Mouse (Mus musculus) cortical plate, adult 2 months (tissue): ENCODE data around the gene Zbtb20. TPM values are rescaled to one million over a fixed set of nuclear protein-coding genes. Genes with fewer than 3 reads are reported as not detected.

Experiments used
- H3K27ac ChIP-seq: fragments of 200-500 bp; 2 replicates; pipeline ENCODE4 v1.5.1; 2012; ENCODE audit warnings: low read length, control low read depth, inconsistent platforms; ENCODE audit not compliant: insufficient read depth
- H3K4me1 ChIP-seq: fragments of 200-500 bp; 2 replicates; pipeline ENCODE4 v1.6.1; 2011; ENCODE audit warnings: low read length; ENCODE audit not compliant: control insufficient read depth, insufficient read depth
- H3K4me3 ChIP-seq: fragments of 200-500 bp; 2 replicates; pipeline ENCODE4 v1.5.1; 2011; ENCODE audit warnings: mild to moderate bottlenecking, low read length, control low read depth; ENCODE audit not compliant: insufficient read depth
- CTCF ChIP-seq: fragments of 200-500 bp; IDR thresholded peaks from 2 replicates; pipeline ENCODE4 v1.5.1; 2011; ENCODE audit warnings: mild to moderate bottlenecking, control low read depth, low read length; ENCODE audit not compliant: insufficient read depth; ENCODE audit errors: extremely low read depth
- POLR2A ChIP-seq: fragments of 200-500 bp; IDR thresholded peaks from 2 replicates; pipeline ENCODE4 v1.6.1; 2011; ENCODE audit warnings: mild to moderate bottlenecking, low read length, control low read depth; ENCODE audit not compliant: insufficient read depth; ENCODE audit errors: extremely low read depth
- polyA plus RNA-seq: library from polyadenylated mRNA; depleted of rRNA; stranded (reverse); fragments of >200 nt; gene quantifications from 2 replicates; pipeline ENCODE4 v1.2.3, GENCODE M21; 2012

The Zbtb20 gene
- polyA plus RNA-seq, 1 experiment: 13.1 TPM

GRCm38 (mm10) chr16:43500132-43500853, 624.6 kb downstream of the Zbtb20 start:
- H3K4me1 ChIP-seq: no peaks in the 10 kb centered on the region; the same call in 1 of the 2 replicates
- TF ChIP-seq CTCF (no peak), POLR2A (no peak)

DNA sequence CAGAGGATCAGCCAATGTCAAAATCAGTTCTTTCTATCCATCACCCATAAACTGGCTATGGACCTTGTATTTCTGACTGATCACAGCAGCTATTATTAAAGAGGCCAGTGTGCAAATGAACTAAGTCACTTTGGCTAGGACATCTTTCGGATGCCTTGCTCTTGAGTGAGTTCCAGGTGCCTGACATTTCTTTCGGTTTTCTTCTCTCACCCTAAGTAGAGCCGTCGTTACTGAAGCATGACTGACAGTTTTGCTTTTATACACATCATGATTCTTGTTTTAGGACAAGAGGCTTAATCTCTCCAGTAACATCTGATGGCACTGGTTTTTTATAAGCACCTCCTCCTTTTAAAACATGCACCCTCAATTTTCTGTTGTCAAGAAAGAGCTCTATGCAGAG, 625.6 kb downstream of the Zbtb20 start:
- TF ChIP-seq CTCF (no peak), POLR2A (no peak)
- Histone ChIP-seq H3K27ac (peak overlapping the region; percentile 56; the same call in 1 of the 2 replicates), H3K4me3 (no peak overlapping the region), H3K4me1 (no peaks in the 10 kb centered on the region; the same call in 1 of the 2 replicates)

More at GRCm38 (mm10) chr16:43500132-43500853, 624.6 kb downstream of the Zbtb20 start:
- no peak overlapping the region for H3K27ac ChIP-seq
- no peak overlapping the region for H3K4me3 ChIP-seq

GRCm38 (mm10) chr16:43502339-43503009, 626.8 kb downstream of the Zbtb20 start:
- H3K27ac ChIP-seq: peak overlapping the region; percentile 96
- H3K4me1 ChIP-seq: no peaks in the 10 kb centered on the region; the same call in 1 of the 2 replicates
- TF ChIP-seq POLR2A: no peak
- TF ChIP-seq CTCF: no peak
- H3K4me3 ChIP-seq: peak overlapping the region; percentile 66; the same call in 1 of the 2 replicates

GRCm38 (mm10) chr16:43503010-43503635, 627.4 kb downstream of the Zbtb20 start:
- no peak for TF ChIP-seq CTCF
- TF ChIP-seq POLR2A: no peak
- Histone ChIP-seq H3K27ac (peak overlapping the region; percentile 96), H3K4me1 (no peaks in the 10 kb centered on the region; the same call in 1 of the 2 replicates), H3K4me3 (peak overlapping the region; percentile 66)

GRCm38 (mm10) chr16:43503636-43504010, 627.9 kb downstream of the Zbtb20 start:
- no peak for TF ChIP-seq POLR2A
- TF ChIP-seq CTCF: no peak
- Histone ChIP-seq H3K4me1 (no peaks in the 10 kb centered on the region; the same call in 1 of the 2 replicates), H3K4me3 (peak overlapping the region; percentile 66), H3K27ac (peak overlapping the region; percentile 96)

- Histone ChIP-seq H3K4me3 (peak overlapping the region; percentile 66), H3K4me1 (no peaks in the 10 kb centered on the region; the same call in 1 of the 2 replicates), H3K27ac (peak overlapping the region; percentile 96)
- TF ChIP-seq POLR2A: no peak
- no peak for TF ChIP-seq CTCF
These were observed 628.5 kb downstream of the Zbtb20 start for GRCm38 (mm10) chr16:43504151-43504550.

DNA sequence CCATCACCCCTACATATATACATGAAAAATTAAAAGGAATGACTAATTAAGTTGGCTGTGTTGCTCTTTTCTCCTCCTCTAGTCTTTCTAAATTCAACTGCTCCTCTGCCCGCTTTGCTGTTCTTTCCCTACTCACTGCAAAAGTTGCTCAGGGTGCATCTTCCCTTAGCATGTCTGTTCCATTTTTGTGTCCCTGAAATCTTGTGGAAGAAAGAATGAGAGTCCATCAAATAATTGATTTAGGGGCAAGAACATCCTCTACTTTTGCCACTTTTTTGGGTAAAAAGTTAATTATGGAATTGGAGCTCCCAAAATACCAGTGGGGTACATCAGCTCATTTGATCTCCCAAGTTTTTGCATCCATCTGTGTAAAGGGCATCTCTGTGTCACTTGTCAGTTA, 628.9 kb downstream of the Zbtb20 start:
- H3K4me1 ChIP-seq: no peaks in the 10 kb centered on the region; the same call in 1 of the 2 replicates
- peak overlapping the region; percentile 83; the same call in 1 of the 2 replicates for H3K27ac ChIP-seq
- H3K4me3 ChIP-seq: peak overlapping the region; percentile 66; the same call in 1 of the 2 replicates
- TF ChIP-seq POLR2A (no peak), CTCF (no peak)

DNA sequence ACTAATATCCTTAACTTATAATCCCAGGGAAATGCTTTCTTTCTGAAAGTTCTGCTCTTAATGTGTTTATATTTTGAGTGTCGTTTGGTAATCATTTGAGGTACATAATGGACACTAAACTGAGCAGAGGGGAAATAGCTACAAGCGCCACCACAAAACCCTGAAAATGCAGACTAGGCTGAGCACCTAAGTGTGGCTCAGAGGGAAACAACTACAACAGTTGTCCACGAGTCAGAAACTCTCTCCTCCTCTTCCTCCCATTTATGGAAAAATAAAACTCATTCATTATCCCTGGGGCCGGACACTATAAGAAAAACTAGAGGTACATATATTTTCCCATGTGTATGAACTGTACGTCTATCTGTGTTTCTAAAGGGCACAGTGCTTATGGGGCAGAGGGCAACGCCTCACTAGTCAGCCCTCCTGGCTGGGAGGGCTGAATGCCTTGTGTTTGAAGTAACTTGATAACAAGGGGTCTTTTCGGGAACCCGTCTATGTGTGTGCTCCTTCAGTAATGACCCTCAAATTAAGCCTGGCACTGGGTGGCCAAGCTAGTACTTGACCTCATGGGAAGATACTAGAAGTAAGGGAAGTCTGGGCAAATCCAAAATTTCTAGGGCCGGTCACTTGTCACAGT, 629.8 kb downstream of the Zbtb20 start:
- Histone ChIP-seq H3K27ac (peak overlapping the region; percentile 94), H3K4me1 (no peaks in the 10 kb centered on the region; the same call in 1 of the 2 replicates), H3K4me3 (peak overlapping the region; percentile 35)
- TF ChIP-seq CTCF (no peak), POLR2A (no peak)

DNA sequence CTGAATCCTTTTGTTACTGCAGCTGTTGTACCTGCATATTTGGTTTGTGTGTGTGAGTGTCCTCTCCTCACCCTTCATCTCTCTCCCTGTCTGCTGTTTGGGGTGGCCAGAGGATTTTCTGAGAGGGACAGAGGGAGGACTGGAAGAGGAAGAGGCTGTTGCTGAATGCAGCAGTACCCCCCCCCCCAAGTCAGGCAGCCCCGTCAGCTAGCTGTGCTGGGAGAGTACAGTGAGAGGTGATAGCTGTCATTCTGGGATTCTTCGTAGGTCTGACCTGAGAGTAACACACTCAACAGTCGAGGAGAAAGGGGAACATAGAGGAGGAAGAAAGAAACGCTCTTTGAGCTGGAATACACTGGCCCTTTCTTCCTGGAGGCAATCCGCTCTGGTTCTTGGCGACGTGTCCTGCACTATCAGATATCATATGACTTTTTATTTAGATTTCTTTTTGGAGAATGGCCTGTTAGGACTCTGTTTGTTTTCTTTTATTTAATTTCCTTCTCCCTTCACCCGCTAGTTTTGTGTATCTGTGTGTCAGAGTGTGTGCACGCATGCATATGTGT, 630.6 kb downstream of the Zbtb20 start:
- Histone ChIP-seq H3K4me3 (peak overlapping the region; percentile 35), H3K4me1 (no peaks in the 10 kb centered on the region; the same call in 1 of the 2 replicates), H3K27ac (peak overlapping the region; percentile 94)
- TF ChIP-seq CTCF (no peak), POLR2A (no peak)
